Mouse (Mus musculus): ENCODE results near the gene Tmem203. TPM values are rescaled to one million over a fixed set of nuclear protein-coding genes. Genes with fewer than 3 reads are reported as not detected.
A peak's percentile ranks its signal among the peaks of the same experiment; 100 is the strongest.

Tmem203 gene
- total RNA-seq (2021): 10 to 100 TPM; 35.1 to 35.8 TPM
- long read RNA-seq, experiment 1, transcript Tmem203-201 (1 exons, 854 nt): major isoform, 17 of 17 reads
- long read RNA-seq, experiment 1, partial matches to known transcripts: 0 of 17 reads
- long read RNA-seq, experiment 1, other reads (novel, unspliced or antisense): 0 of 17 reads
- long read RNA-seq, experiment 2, transcript Tmem203-201 (1 exons, 854 nt): major isoform, 23 of 23 reads
- long read RNA-seq, experiment 2, partial matches to known transcripts: 0 of 23 reads
- long read RNA-seq, experiment 2, other reads (novel, unspliced or antisense): 0 of 23 reads

DNA sequence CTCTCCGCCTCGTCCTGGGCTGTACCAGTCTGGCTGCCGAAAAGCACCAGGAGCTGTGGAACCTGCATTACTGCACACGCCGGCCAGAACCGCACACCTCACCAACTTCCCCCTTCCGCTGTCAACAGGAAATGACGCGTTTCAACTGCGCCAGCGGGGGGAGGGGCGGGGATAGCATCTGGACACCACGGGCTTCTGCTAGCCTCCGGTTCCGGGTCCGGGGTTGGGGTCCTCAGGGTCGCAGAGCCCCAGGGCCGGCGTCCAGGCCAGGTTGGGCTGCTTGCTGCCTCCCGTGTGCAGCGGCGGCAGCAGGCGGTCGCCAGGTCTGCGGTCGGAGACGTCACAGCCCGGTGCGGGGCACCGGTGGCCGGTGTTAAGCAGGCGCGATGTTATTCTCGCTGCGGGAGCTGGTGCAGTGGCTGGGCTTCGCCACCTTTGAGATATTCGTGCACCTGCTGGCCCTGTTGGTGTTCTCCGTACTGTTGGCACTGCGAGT, at the start of gene Tmem203:
Gene Tmem203 (plus strand): TSS at position 156 of the 496 bp plus-strand sequence.
- Histone ChIP-seq H3K4me3 (peak within 1 kb of the TSS; percentile 89), H3K27ac (peak within 1 kb of the TSS; percentile 98)
- peak; percentile 86 to 87 for DNase-seq (ENCODE audit: low spot score in 2 of 2)
- TF ChIP-seq CTCF (conservative IDR thresholded peaks at IDR 0.05): no peak

DNA sequence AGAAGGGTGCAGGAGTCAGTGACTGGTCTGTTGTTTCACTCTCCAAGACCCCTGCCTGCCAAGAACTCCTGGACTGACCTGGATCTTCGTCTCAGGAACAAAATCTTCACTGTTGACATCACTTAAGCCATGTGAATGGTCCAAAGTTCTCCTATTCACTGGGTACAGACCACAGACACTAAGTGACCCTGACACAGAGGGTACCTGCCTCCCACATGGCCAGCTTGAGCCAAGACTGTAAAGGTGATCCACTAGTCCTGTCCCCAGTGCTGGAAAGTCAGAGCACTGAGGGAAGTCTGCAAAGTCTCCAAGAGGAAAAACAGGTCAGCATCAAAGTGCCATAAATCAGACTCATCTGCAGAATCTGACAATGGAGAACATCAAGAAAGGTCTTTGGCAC, 47.6 kb upstream of the Tmem203 start:
- H3K4me3 ChIP-seq: no peak overlapping the region
- no peak for TF ChIP-seq CTCF (conservative IDR thresholded peaks at IDR 0.05)
- no peak overlapping the region for H3K27ac ChIP-seq
- DNase-seq (ENCODE audit: low spot score in 2 of 2): no peak

DNA sequence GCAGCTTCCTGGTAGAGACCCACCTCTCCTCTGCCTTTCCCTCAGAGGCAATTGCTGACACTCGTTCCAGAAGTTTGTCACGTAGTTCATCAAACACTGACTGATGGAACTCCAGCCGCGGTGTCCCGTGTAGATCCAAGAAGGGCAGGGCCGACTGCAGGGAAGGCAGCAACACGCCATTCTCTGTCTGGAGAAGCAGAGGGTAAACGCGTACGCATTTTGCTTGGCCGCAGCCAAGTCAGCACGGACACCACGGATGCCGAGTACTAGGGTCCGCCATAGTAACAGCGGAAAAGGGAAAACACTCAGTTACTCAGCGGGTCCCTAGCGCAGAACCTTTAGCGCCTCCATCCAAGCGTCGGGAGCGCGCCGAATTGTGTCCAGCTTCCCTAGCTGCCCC, 44.6 kb upstream of the Tmem203 start:
- Histone ChIP-seq H3K4me3 (peak overlapping the region; percentile 91), H3K27ac (peak overlapping the region; percentile 98)
- no peak for DNase-seq (ENCODE audit: low spot score in 2 of 2)
- TF ChIP-seq CTCF (conservative IDR thresholded peaks at IDR 0.05): no peak

DNA sequence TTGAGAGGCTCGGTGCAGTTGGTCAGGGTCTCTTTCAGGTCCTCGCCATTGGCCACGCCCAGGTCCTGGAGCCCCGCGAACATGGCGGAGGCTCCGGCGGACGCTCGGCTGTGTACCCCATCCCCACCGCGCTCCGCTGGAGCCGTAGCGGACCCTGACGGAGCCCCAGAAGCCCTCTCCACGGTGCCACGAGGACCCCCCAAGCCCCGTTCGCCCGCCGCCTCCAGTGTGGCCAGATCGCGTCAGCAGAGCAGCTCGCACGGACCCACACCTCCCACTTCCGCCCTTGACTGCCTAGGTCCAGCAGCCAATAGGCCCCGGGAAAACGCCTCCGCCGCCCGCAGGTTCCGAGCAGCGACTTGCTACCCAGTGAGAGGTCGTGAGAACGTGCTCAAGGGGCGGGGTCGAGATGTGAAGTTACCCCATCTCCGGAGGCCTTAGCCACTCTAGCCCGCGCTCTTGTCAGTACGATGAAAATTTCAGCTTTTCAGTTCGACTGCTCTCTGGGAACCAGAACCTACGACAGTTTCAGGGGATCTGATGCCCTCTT, 44.0 kb upstream of the Tmem203 start, which contains the start of gene Nelfb:
Gene Nelfb (minus strand): TSS at position 369 of the 550 bp plus-strand sequence.
- peak; percentile 83 to 84 for DNase-seq (ENCODE audit: low spot score in 2 of 2)
- TF ChIP-seq CTCF (conservative IDR thresholded peaks at IDR 0.05): no peak
- Histone ChIP-seq H3K27ac (peak within 1 kb of the TSS; percentile 98), H3K4me3 (peak within 1 kb of the TSS; percentile 91)

DNA sequence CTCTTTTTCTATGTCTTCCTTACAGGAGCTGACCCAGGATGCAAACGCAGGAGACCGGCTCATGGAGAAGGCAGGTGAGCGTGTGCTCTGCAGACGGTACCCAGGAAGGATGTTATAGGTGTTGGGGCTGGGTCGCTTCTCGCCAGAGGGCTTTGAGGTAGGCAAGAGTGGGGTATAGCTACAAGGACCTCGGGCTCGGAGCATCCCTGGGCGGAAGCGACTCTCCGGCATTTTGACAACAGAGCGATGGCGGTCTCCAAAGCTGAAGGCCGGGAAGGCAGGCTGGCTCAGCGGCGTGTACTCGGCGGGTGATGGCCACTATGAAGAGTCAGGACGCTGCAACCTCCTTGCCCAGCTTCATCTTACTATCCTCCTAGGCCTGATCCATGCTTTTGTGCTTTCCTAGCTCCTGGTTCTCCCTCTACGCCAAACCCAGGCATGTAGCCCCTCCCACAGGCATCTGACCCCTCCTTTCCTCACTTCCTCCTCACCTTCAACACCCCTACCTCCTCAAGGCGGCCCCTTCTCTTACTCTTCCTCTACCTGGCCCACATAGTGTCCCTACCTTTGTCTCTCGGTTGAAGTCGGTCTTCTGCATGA, 41.9 kb upstream of the Tmem203 start:
- no peak for DNase-seq (ENCODE audit: low spot score in 2 of 2)
- Histone ChIP-seq H3K27ac (no peak overlapping the region), H3K4me3 (no peak overlapping the region)
- TF ChIP-seq CTCF (conservative IDR thresholded peaks at IDR 0.05): no peak

DNA sequence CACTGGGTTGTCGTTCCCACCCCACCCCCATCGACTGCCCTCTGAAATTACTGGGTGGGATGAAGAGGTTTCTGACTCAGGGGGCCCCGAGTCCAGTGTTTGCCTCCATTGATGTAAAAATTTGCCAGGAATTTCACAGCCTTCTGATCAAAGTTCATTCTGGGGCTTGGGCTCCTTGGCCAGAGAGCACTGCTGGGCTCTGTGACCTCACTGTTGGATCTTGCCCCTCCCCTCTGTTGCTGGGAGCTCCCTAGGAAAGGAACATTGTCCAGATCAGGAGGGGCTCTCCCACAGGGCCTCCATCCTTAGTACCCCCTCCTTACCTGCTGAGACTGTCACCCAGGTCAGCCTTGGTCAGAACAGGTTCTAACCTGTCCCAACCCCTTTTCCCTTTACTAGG, 40.8 kb upstream of the Tmem203 start, which contains the start of gene Stpg3:
Gene Stpg3 (minus strand): TSS at position 194 of the 400 bp plus-strand sequence.
- no peak for DNase-seq (ENCODE audit: low spot score in 2 of 2)
- Histone ChIP-seq H3K27ac (no peak within 1 kb of the TSS), H3K4me3 (no peak within 1 kb of the TSS)
- TF ChIP-seq CTCF (conservative IDR thresholded peaks at IDR 0.05): no peak

DNA sequence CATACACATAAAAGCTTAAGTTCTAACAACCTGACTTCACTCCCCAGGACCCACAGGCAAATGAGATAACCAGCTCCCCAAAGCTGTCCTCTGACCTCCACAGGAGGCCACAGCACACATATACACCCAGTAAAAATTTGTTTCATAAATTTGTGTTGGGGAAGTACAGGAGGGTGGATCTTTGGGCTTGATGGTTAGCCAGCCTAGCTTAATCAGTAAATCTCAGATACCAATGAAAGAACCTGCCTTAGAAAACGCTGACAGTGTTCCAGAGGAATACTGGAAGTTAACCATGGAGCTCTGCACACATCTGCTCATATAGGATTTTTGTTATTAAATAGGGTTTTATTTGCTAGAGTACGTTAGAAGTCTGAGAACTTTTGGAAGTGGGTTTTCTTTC, 37.6 kb upstream of the Tmem203 start:
- no peak for TF ChIP-seq CTCF (conservative IDR thresholded peaks at IDR 0.05)
- Histone ChIP-seq H3K4me3 (no peak overlapping the region), H3K27ac (no peak overlapping the region)
- no peak for DNase-seq (ENCODE audit: low spot score in 2 of 2)

DNA sequence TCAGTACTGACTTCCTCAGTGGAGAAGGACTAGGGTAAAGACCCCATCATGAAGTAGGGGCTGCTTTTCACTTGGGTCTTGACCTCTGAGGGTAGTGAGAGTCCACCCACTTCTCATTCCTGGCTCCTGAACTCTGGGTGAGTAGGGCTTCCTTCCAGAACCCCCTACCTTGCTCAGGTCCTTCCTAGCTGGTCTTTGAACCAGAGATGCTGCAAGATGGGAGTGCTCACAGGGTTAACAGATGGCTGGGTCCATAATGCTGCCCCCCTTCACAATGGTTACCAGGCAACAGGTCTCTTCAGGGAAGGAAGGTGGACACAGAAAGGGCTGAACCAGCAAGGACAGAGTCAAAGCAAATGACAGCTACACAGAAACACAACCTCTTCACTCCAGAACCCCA, 36.8 kb upstream of the Tmem203 start, which contains the start of gene Fam166a:
Gene Fam166a (plus strand): TSS at position 301 of the 400 bp plus-strand sequence.
- Histone ChIP-seq H3K4me3 (no peak within 1 kb of the TSS), H3K27ac (no peak within 1 kb of the TSS)
- no peak for DNase-seq (ENCODE audit: low spot score in 2 of 2)
- TF ChIP-seq CTCF (conservative IDR thresholded peaks at IDR 0.05): no peak

DNA sequence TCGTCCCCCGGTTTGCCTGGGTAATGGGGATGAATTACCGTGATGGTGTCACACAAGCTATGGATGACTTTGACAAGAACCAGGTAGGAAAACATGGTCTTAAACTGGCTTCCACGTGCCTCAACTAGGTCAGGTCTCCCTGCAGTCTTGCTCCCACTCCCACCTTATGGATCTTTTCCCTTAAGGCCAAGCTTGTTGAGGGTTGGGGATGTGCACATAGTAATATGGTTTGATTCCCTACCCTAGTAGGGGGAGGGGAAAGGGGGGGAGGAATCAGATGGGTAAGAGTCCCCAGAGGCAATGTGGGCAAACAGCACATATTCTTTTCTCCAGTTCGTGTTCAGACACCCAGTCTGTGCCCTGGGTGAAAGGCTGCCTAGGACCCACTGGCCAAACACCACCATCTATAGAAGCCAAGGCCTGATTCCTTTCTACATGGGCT, 33.9 kb upstream of the Tmem203 start:
- Histone ChIP-seq H3K4me3 (no peak overlapping the region), H3K27ac (no peak overlapping the region)
- TF ChIP-seq CTCF (conservative IDR thresholded peaks at IDR 0.05): no peak
- no peak for DNase-seq (ENCODE audit: low spot score in 2 of 2)

DNA sequence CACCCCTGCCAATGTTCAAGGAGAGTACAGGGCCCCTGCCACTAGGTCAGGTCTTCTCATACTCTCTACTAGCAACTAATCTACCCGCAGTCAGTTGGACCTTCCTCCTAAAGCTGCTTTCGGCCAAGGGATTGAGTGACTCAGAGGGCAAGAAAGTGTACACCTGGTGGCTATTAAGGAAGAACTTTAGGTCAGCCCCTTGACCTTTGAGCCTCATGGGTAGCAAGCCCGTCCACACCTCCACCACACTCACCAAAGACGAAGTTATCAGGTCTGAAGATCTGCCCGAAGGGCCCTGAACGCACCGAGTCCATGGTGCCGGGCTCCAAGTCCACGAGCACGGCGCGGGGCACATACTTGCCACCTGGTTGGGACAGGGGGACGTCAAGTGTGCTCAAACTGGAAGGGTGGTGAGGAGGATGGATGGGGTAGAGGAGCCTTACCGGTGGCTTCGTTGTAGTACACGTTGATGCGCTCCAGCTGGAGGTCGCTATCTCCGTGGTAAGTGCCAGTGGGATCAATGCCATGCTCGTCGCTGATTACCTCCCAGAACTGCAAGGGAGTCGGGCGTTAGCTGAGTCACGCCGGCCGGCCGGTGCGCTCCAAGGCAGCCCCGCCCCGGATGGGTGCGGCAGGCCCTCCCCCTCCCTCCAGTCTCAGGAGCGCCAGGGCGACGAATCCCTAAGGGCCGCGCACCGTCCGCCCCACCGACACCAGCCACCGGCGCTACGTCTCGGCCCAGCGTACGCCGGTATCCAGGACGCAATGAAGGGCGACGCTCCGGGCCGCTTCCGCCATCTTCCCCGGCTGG, 31.4 kb upstream of the Tmem203 start:
- Histone ChIP-seq H3K27ac (peak overlapping the region; percentile 95), H3K4me3 (peak overlapping the region; percentile 84)
- peak; percentile 63 to 69 for DNase-seq (ENCODE audit: low spot score in 2 of 2)
- no peak for TF ChIP-seq CTCF (conservative IDR thresholded peaks at IDR 0.05)

DNA sequence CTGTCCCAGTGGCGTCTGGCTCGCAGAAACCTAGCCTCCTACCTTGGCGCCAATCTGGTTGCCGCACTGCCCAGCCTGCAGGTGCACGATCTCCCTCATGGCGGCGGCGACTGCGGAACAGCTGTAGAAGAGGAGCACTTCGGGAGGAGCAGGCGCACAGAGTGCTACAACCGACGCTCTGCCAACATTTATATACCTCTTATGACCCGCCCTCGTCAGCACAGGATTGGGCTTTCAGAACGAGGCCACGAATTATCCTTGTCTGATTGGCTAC, 30.8 kb upstream of the Tmem203 start, which contains the start of gene Tubb4b:
Gene Tubb4b (minus strand): TSS at position 211 of the 274 bp plus-strand sequence.
- TF ChIP-seq CTCF (conservative IDR thresholded peaks at IDR 0.05): no peak
- Histone ChIP-seq H3K27ac (peak within 1 kb of the TSS; percentile 98), H3K4me3 (peak within 1 kb of the TSS; percentile 84)
- DNase-seq (ENCODE audit: low spot score in 2 of 2): no peak
